Mouse (Mus musculus) E14TG2a.4 (cell line): ENCODE measurements at regions not wholly inside any gene's neighbourhood (a gene's known extent, or its start where the extent isn't known, plus 50 kb on each side); places are given as distances from the start of the nearest gene placed in this dataset.
A peak's percentile ranks its signal among the peaks of the same experiment; 100 is the strongest.

ENCODE experiments used
- H3K27me3 ChIP-seq: 2 replicates; pipeline ENCODE4 v1.6.1; 2014; ENCODE audit warnings: low read length, control low read depth; ENCODE audit not compliant: insufficient read depth
- H3K36me3 ChIP-seq: 2 replicates; pipeline ENCODE4 v1.6.1; 2014; ENCODE audit warnings: low read length, control low read depth; ENCODE audit not compliant: insufficient read depth
- H3K4me1 ChIP-seq: replicated peaks from 2 replicates; pipeline ENCODE4 v1.6.1; 2014; ENCODE audit warnings: low read depth, low read length, control low read depth
- H3K4me3 ChIP-seq: replicated peaks from 2 replicates; pipeline ENCODE4 v1.5.1; 2014; ENCODE audit warnings: mild to moderate bottlenecking, low read length
- H3K9me3 ChIP-seq: 2 replicates; pipeline ENCODE4 v1.6.1; 2014; ENCODE audit warnings: low read length, control low read depth
- CTCF ChIP-seq: conservative IDR thresholded peaks from 2 replicates; pipeline ENCODE4 v1.5.1; 2014; ENCODE audit warnings: low read length
- NANOG ChIP-seq: IDR thresholded peaks from 2 replicates; pipeline ENCODE4 v1.6.1; 2014; ENCODE audit warnings: borderline replicate concordance, low read length, mixed read lengths
- POU5F1 ChIP-seq: IDR thresholded peaks from 2 replicates; pipeline ENCODE4 v1.6.1; 2014; ENCODE audit warnings: low read length, borderline replicate concordance

DNA sequence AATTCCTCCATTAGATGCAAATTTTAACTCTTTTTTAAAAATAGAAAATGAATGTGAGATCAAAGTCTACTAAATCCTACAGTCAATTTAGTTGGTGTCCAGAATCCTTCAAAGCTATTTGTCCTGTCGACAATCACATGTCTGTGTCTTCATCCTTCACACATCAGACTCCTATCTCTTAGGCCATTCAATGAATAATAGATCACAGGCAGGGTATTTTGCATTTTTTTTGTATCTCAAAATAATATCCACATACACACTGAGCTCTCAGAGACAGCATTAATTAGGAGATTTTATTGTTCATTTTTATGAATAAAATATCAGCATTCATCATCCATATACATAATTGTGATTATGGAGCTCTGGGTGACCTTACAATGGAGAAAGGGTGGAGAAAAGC, 427.2 kb downstream of the Hao1 start:
- H3K9me3 ChIP-seq = no peaks in the 10 kb centered on the region
- H3K36me3 ChIP-seq = no peaks in the 10 kb centered on the region
- H3K4me1 ChIP-seq = no peaks in the 10 kb centered on the region
- no peak overlapping the region for H3K4me3 ChIP-seq
- TF ChIP-seq POU5F1 (no peak), CTCF (no peak), NANOG (no peak)
- no peaks in the 10 kb centered on the region for H3K27me3 ChIP-seq

DNA sequence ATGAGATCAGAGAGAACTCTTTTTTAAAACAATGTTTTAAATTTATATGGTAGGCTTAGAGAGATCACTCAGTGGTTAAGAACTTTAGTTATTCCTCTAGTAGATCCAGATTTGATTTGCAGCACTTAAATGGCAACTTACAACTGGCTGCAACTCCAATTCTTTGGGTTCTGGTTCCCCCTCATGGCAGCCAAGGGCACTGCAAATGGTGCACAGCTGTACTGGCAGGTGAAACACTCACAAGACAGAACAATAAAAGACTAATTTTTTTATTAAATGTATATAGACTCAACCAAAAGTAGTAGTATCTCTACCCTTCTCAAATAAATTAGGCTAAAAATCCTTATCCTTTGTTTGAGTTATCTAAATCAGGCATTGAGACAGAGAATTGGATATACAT, 446.9 kb downstream of the Hao1 start:
- no peak overlapping the region for H3K4me3 ChIP-seq
- no peaks in the 10 kb centered on the region for H3K36me3 ChIP-seq

DNA sequence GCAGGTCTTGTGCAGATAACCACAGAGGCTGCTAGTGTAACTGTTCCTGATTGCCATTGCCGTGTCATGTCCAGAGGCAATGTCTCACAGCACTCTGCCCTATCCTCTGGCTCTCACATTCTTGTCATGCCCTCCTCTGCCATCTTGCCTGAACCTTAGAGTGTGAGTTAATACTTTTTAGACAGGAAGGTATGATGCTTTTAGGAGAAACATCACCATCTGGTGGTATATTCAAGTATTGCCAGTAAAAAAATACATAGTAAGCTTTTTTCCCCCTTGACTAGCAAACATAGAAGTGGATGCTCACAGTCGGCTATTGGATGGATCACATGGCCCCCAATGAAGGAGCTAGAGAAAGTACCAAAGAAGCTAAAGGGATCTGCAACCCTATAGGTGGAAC, 465.8 kb downstream of the Hao1 start:
- H3K36me3 ChIP-seq = no peaks in the 10 kb centered on the region
- no peak overlapping the region for H3K4me3 ChIP-seq
- TF ChIP-seq POU5F1 = no peak
- no peak for TF ChIP-seq NANOG
- no peak; the same call in 1 of the 2 replicates for TF ChIP-seq CTCF
- no peaks in the 10 kb centered on the region for H3K9me3 ChIP-seq
- H3K27me3 ChIP-seq = no peaks in the 10 kb centered on the region
- H3K4me1 ChIP-seq = no peaks in the 10 kb centered on the region

More for the DNA sequence above, 446.9 kb downstream of the Hao1 start:
- H3K9me3 ChIP-seq = no peaks in the 10 kb centered on the region
- no peaks in the 10 kb centered on the region for H3K27me3 ChIP-seq
- TF ChIP-seq POU5F1 = no peak
- TF ChIP-seq CTCF = peak; percentile 54
- H3K4me1 ChIP-seq = no peaks in the 10 kb centered on the region

DNA sequence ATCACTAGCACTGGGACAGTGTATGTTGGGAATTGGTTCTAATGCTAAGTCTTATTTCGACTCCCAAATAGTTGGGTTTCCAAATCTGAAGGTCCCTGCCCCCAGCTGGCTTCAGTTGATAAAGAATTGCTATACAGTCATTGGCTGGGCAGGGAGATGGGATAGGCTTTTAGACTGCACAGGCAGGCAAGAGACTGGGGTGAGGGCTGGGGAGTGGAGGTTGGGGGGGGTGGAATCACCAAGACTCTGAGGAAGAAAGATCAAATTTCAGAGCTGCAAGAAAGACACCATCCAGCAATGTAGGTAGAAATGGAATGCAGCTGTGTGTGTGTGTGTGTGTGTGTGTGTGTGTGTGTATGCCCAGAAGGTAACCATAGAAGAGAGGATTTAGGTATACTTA, 474.0 kb downstream of the Hao1 start:
- no peaks in the 10 kb centered on the region for H3K27me3 ChIP-seq
- H3K4me1 ChIP-seq = no peaks in the 10 kb centered on the region
- no peak overlapping the region for H3K4me3 ChIP-seq
- TF ChIP-seq POU5F1 (no peak), CTCF (no peak), NANOG (no peak)
- H3K36me3 ChIP-seq = no peaks in the 10 kb centered on the region
- H3K9me3 ChIP-seq = no peaks in the 10 kb centered on the region

DNA sequence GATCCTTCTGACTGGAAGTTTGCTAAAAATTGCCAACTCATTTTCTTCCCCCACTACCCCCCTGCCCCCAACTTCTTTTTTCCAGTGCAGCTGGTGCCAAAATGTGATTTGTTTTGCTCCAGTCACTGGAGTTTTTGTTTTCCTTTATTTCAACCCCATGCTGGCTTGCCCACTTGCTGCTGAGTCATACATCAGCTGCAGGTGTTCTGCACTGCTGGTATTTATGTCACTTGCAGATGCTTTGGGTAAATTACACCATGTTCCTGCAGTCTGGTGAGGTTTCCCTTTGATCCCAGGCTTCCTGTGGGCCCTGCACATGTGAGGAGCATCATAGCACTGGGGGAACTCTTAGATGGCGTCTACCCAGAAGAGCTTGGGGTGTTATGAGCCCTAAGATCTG, 476.2 kb downstream of the Hao1 start:
- Histone ChIP-seq H3K9me3 (no peaks in the 10 kb centered on the region), H3K4me3 (no peak overlapping the region), H3K36me3 (no peaks in the 10 kb centered on the region), H3K4me1 (no peaks in the 10 kb centered on the region), H3K27me3 (no peaks in the 10 kb centered on the region)
- no peak for TF ChIP-seq NANOG
- TF ChIP-seq CTCF = no peak
- TF ChIP-seq POU5F1 = no peak

DNA sequence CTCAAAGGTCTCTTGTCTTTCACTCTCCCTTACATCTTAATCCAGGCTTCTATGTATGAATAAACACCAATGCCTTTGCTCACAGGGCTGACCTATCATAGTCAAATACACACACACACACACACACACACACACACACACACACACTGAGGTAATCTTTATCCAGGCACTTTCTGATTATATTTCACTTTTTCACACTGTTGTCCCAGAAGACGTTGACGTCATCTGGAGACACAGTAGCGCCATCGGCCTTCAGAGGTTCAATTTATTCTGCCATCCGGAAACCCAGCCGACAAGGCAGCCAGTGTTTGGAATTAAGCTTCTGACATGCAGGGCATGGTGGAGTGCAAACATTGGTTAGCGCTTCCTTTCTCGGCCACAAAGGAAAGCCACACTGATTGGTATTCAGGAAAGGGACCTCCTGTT, 486.2 kb downstream of the Hao1 start:
- TF ChIP-seq CTCF (no peak), NANOG (no peak), POU5F1 (no peak)
- no peak overlapping the region for H3K4me3 ChIP-seq
- no peaks in the 10 kb centered on the region for H3K9me3 ChIP-seq
- no peaks in the 10 kb centered on the region for H3K4me1 ChIP-seq
- H3K36me3 ChIP-seq = no peaks in the 10 kb centered on the region
- no peaks in the 10 kb centered on the region for H3K27me3 ChIP-seq

DNA sequence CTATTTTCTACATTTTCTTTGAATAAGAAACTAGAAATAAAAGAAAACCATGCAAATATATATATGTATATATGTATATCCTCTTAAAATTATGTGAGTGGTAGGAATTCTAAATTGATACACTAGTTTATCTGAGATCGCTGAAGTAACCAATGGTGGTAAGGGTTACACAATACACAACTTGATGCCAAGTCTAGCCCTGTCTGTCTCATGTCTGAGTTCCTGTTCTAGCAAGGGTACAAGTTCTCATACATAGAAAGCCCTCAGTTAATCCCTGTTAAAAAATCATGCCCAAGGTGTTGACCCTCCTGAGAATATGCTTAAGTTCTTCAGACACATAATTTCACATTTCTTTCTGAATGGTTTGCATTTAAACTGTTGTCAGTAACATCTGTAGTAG, 486.8 kb downstream of the Hao1 start:
- H3K4me1 ChIP-seq = no peaks in the 10 kb centered on the region
- no peak for TF ChIP-seq CTCF
- no peak for TF ChIP-seq NANOG
- no peak for TF ChIP-seq POU5F1
- no peak overlapping the region for H3K4me3 ChIP-seq
- no peaks in the 10 kb centered on the region for H3K36me3 ChIP-seq
- H3K9me3 ChIP-seq = no peaks in the 10 kb centered on the region
- H3K27me3 ChIP-seq = no peaks in the 10 kb centered on the region

DNA sequence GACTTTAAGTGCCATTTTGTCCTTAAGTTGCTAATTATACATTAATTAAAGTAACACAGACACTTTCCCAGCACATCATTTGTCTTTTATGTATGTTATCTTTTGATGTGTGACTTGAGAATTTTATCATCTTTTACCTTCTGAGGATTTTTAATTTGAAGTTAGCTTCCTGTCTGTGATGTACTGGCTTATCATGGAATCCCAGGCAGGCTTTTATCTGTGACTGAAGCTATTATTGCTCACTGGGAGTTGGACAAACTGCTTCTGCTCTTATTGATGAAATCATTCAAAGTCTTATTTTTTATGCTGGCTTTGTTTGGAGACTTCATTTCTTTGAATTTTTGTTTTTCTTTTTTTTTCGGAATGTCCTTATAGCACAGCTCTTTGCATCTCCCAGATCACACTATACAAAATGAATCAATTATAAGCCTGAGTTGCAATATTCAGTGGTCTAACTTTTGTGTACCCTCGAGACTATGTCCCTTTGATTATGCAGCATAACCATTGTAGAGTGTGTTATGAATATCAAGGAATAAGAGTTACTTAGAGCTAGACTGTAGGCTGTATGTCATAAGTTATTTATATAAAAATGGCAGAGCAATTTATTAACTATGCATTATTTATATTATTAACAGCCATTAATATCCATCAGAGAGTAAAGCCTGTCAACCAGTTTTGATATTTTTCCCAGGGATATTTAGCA, 494.1 kb downstream of the Hao1 start:
- Histone ChIP-seq H3K4me3 (no peak overlapping the region), H3K4me1 (no peaks in the 10 kb centered on the region), H3K9me3 (no peaks in the 10 kb centered on the region), H3K36me3 (no peaks in the 10 kb centered on the region), H3K27me3 (no peaks in the 10 kb centered on the region)
- TF ChIP-seq POU5F1 (no peak), NANOG (no peak), CTCF (no peak)

DNA sequence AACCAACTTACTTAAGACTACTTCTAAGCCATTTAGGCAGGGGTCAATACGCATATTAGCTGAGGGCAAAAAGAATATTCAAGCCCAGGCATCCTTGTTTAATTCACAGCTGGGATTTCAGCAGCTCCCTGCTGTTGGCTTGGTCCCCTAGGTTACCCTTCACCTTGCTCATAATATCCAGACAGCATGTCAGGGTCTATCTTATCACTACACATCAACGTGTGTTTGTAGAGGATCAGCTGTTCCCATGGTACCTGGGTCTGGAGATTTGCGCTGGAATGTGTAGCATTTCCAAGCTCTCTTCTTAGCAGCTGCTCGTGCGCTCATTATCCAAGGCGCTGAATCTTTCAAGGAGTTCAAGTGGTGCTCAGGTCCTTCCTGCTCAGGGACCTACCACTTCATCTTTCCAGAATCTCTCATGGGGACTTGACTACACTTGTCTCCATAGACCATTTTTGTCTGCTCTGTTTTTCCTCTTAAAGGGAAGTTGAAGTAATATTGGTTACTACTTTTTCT, 484.5 kb downstream of the Bmp2 start:
- H3K36me3 ChIP-seq = no peaks in the 10 kb centered on the region
- H3K4me1 ChIP-seq = no peaks in the 10 kb centered on the region
- no peaks in the 10 kb centered on the region for H3K27me3 ChIP-seq
- no peaks in the 10 kb centered on the region for H3K9me3 ChIP-seq
- H3K4me3 ChIP-seq = no peak overlapping the region
- no peak for TF ChIP-seq CTCF
- TF ChIP-seq POU5F1 = no peak
- TF ChIP-seq NANOG = no peak
